Mouse (Mus musculus) midbrain, embryonic 15.5 days (tissue): ENCODE measurements around the gene Rfwd3. TPM values are rescaled to one million over a fixed set of nuclear protein-coding genes. Genes with fewer than 3 reads are reported as not detected.
A peak's percentile ranks its signal among the peaks of the same experiment; 100 is the strongest.
"Not testable (repeated sequence)": the region's sequence is repeated elsewhere in the genome, so short reads cannot be mapped to it uniquely, and the experiment has no call there.

Experiments used
- ATAC-seq: fragments of 200-750 bp; cut with Nextera tagmentation; replicated peaks from 2 replicates; pipeline ENCODE4 v1.8.0; 2017; ENCODE audit warnings: moderate TSS enrichment
- H3K27ac ChIP-seq: fragments of 300-500 bp; sonication (generic); 2 replicates; pipeline ENCODE4 v1.5.1; 2015; ENCODE audit warnings: mild to moderate bottlenecking, inconsistent platforms
- H3K27me3 ChIP-seq: fragments of 300-500 bp; sonication (generic); replicated peaks from 2 replicates; pipeline ENCODE4 v1.6.1; 2015; ENCODE audit warnings: inconsistent platforms
- H3K36me3 ChIP-seq: fragments of 300-500 bp; sonication (generic); replicated peaks from 2 replicates; pipeline ENCODE4 v1.6.1; 2015; ENCODE audit warnings: inconsistent platforms
- H3K4me1 ChIP-seq: fragments of 300-500 bp; sonication (generic); 2 replicates; pipeline ENCODE4 v1.6.1; 2015; ENCODE audit warnings: inconsistent platforms
- H3K4me2 ChIP-seq: fragments of 300-500 bp; sonication (generic); 2 replicates; pipeline ENCODE4 v1.6.1; 2015; ENCODE audit warnings: inconsistent platforms, mild to moderate bottlenecking, moderate library complexity
- H3K4me3 ChIP-seq: fragments of 300-500 bp; sonication (generic); 2 replicates; pipeline ENCODE4 v1.5.1; 2015; ENCODE audit warnings: mild to moderate bottlenecking, inconsistent platforms
- H3K9ac ChIP-seq: fragments of 300-500 bp; sonication (generic); 2 replicates; pipeline ENCODE4 v1.6.1; 2015; ENCODE audit warnings: mild to moderate bottlenecking, inconsistent platforms
- H3K9me3 ChIP-seq: fragments of 300-500 bp; sonication (generic); 2 replicates; pipeline ENCODE4 v1.6.1; 2016; ENCODE audit warnings: inconsistent platforms
- WGBS: fragments of 180-500 bp; shearing (Covaris S2); methylation state at CpG from one replicate; pipeline ENCODE4 v1.1.7; 2015; ENCODE audit warnings: mixed read lengths; 5-methylcytosine and 5-hydroxymethylcytosine counted together
- polyA plus RNA-seq: library from polyadenylated mRNA; unstranded; fragments of >200 nt; fragmentation: Nextera tagmentation; extraction: Ambion mirVana; gene quantifications from 2 replicates; pipeline ENCODE4 v1.2.1, GENCODE M21; 2015

Gene Rfwd3
- polyA plus RNA-seq, 1 experiment from 2014 or later = 23.5 TPM

DNA sequence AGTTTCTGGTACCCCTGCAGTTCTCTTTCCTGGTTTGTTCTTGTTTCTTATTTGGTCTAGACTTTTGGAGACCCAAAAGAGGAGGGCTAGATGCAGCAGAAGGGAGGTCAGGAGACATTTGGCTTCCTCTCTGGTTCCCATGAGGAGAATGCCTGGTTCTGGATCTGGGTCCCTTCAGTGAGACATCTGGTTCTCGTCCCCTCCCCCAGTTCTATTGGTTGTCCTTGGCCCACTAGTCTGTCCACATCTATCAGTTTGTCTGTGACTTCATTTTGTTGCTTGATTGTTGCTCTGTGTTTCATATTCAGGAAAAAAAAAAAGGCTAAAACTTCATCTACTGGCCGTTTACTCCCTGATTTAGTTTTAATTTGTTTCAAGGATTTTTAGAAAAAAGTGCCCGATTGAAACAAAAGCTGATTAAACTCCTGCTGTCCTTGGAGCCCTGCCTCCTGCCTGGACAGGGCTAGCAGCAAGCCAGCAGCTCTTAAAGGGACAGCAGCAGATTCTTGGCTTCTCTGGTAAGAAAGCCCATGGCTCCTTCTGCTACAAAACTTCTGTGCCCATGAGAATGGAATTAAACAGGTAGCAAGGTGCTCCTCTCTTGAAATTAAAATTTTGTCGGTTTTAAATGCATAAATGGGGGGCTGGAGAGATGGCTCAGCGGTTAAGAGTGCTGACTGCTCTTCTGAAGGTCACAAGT, 5.2 kb upstream of the Rfwd3 start:
- H3K27me3 ChIP-seq = no peaks in the 10 kb centered on the region
- no peak overlapping the region for H3K27ac ChIP-seq
- ATAC-seq = no peak
- H3K9me3 ChIP-seq = no peaks in the 10 kb centered on the region
- no peaks in the 10 kb centered on the region for H3K4me1 ChIP-seq
- no peak overlapping the region for H3K4me3 ChIP-seq
- no peak overlapping the region for H3K4me2 ChIP-seq
- H3K36me3 ChIP-seq = no peaks in the 10 kb centered on the region
- 24% methylated on average over 5 of the region's 5 CpGs for WGBS
- H3K9ac ChIP-seq = no peak overlapping the region

DNA sequence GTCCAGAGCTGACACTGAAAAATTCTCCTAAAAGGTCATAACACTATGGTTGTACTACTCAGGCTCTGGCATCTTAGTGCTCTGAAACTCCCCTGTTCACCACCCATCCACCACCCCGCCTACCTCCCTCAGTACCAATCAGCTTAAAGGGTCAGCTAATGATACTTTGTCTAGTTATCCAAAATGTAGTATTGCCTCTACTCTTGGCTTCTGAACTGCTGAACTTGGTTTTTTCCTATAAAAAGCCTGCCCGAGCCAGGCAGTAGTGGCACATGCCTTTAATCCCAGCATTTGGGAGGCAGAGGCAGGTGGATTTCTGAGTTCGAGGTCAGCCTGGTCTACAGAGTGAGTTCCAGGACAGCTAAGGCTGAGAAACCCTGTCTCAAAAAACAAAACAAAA, 4.3 kb upstream of the Rfwd3 start:
- Histone ChIP-seq H3K4me2 (no peak overlapping the region), H3K36me3 (no peaks in the 10 kb centered on the region), H3K4me3 (no peak overlapping the region), H3K9me3 (no peaks in the 10 kb centered on the region), H3K27me3 (no peaks in the 10 kb centered on the region), H3K9ac (no peak overlapping the region), H3K27ac (no peak overlapping the region), H3K4me1 (peaks cover 1% of the 10 kb centered on the region)
- WGBS = 90% methylated on average over 3 of the region's 3 CpGs
- ATAC-seq = no peak

DNA sequence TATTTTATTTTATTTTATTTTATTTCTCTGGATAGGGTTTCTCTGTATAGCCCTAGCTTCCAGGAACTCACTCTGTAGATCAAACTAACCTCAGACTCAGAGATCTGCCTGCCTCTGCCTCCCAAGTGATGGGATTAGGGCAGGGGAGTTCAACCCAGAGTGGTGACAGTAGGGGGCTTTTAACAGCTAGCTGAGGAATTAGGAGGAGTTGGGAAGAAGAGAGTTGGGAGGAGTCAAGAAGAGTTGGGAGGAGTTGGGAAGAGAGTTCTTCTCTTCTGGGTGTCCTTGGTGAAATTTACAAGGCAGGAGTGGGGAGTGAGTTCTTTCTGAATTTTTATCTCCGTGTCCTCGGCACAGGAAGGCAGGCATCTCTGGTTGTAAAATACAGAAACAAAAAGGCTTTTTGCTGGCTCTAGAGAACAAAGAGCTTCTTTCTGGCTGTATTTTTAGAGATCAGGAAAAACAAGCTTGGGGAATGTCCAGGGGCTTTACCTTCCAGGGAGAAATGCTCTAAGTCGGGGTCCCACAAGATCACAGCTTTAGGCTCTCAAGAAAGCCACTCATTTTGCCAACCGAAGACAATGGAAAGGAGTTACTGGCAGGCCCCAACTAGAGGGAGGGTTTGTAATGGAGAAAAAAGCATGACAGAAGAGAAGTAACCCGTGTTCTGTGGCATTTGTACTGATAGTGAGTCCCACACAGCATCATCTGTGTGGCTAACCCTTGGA, 3.2 kb upstream of the Rfwd3 start:
- not testable (repeated sequence) for H3K9ac ChIP-seq, H3K27me3 ChIP-seq, H3K9me3 ChIP-seq, H3K36me3 ChIP-seq, H3K4me3 ChIP-seq, H3K4me2 ChIP-seq, H3K27ac ChIP-seq, ATAC-seq
- WGBS = 84% methylated on average over 5 of the region's 5 CpGs
- peaks cover 10% of the 10 kb centered on the region for H3K4me1 ChIP-seq

DNA sequence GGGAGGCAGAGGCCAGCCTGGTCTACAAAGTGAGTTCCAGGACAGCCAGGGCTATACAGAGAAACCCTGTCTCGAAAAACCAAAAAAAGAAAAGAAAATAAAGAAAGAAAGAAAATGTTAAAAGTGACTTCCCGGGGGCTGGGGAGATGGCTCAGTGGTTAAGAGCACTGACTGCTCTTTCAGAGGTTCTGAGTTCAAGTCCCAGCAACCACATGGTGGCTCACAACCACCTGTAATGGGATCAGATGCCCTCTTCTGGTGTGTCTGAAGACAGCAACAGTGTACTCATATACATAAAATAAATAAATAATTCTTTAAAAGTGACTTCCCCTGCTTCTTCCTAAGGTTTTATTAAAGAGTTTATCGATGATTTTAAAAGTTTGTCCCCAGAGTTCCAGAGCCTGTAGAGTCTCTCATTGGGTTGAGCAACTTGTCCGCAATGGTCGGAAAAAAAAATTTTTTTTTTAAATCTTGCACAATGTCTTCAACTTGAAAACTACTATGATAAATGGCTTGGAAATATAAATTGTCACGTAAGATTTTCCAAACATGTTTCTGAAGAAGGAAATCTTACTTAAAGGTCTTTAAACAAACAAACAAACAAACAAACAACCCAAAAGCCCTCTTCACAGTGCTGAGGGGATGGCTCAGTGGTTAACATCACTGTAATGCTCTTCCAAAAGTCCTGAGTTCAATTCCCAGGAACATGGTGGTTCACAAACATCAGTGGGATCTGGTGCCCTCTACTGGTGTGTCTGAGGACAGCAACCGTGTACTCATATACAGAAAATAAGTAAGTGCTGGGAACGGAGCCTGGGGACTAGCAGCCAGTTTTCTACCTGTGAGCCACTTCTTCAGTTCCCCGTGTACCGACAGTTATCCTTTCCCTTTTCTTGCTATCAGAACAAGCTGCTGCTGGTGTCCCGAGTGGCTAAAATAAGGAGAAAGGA, 850 bp upstream of the Rfwd3 start:
- WGBS = 65% methylated on average over 11 of the region's 11 CpGs
- H3K9ac ChIP-seq = no peak overlapping the region
- H3K4me2 ChIP-seq = peak overlapping the region; percentile 45
- no peak for ATAC-seq
- H3K4me3 ChIP-seq = peak overlapping the region; percentile 96
- H3K9me3 ChIP-seq = no peaks in the 10 kb centered on the region
- H3K36me3 ChIP-seq = no peaks in the 10 kb centered on the region
- peaks cover 17% of the 10 kb centered on the region for H3K4me1 ChIP-seq
- no peaks in the 10 kb centered on the region for H3K27me3 ChIP-seq
- H3K27ac ChIP-seq = no peak overlapping the region

DNA sequence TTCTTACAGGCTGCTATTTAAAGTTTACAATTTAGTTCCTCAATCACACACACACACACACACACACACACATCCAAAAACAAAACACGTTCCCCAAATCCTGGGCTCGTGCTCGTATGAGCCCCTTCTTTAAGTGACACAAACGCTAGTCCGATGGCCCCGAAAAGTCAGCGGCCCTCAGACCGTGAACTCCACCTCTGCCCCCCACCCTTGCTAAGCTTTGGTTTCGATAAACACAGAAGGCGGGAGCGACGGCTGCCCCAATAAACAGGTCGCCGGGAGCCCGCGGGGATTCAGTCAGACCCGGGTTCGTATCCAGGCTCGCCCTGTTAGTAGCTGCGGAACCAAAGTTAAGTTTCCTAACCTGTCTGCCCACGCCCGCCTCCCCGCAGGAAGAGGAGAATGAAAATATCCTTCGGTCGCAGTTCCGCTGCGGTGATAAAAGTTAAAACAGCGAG, 630 bp downstream of the Rfwd3 start:
- ATAC-seq = no peak
- Histone ChIP-seq H3K9me3 (no peaks in the 10 kb centered on the region), H3K36me3 (0 out of 2 replicates have a peak, but pooled peaks cover 1% of the 10 kb centered on the region), H3K4me1 (peaks cover 17% of the 10 kb centered on the region), H3K27me3 (no peaks in the 10 kb centered on the region), H3K4me3 (peak overlapping the region; percentile 96), H3K9ac (peak overlapping the region; percentile 86), H3K4me2 (peak overlapping the region; percentile 64), H3K27ac (peak overlapping the region; percentile 80)
- WGBS = under 1% methylated on average over 28 of the region's 28 CpGs

DNA sequence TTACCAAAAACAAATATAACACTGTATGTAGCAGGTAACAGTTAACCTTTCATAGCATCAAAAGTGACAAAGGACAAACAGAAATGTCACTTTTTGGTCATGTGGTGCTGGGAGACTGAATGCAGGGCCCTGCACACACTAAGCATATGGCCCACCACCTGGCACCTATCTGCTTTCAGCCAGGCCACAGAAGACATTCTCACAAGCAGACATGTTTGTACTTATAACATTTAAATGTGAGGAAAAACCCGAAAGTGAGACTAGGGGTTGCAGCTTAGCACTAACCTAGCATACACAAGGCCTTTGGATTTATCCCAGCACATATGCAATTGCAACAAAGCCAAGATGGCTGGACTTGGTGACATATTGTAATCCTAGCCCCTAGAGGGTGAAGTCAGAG, 2.0 kb downstream of the Rfwd3 start:
- peaks cover 17% of the 10 kb centered on the region for H3K4me1 ChIP-seq
- peaks cover 8% of the 10 kb centered on the region; the same call in 1 of the 2 replicates for H3K36me3 ChIP-seq
- no peak overlapping the region for H3K27ac ChIP-seq
- H3K9me3 ChIP-seq = no peaks in the 10 kb centered on the region
- ATAC-seq = no peak
- H3K27me3 ChIP-seq = no peaks in the 10 kb centered on the region
- H3K4me2 ChIP-seq = no peak overlapping the region
- 90% methylated on average over 1 of the region's 1 CpGs for WGBS
- no peak overlapping the region for H3K4me3 ChIP-seq
- no peak overlapping the region for H3K9ac ChIP-seq

DNA sequence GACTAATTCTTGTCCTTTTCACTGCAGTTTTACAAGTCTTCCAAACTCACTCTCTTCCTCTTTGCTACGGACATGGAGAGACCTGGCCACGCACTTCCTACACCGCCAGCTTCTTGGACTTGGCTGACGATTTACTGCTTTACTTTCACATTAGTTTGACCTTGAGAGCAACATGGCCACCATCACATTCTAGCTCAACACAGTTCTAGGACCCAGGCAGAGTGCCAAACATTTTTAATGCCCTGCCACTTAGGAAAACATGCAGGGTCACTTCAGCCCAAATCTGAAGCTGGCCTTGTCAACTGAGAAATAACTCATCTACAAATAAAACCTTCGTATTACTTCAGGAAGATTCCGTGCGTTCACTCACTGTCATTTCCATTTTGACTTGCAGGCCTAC, 8.3 kb downstream of the Rfwd3 start:
- no peak overlapping the region for H3K27ac ChIP-seq
- no peaks in the 10 kb centered on the region for H3K27me3 ChIP-seq
- ATAC-seq = no peak
- WGBS = 95% methylated on average over 7 of the region's 7 CpGs
- H3K4me3 ChIP-seq = no peak overlapping the region
- H3K36me3 ChIP-seq = peaks cover 23% of the 10 kb centered on the region; the same call in 1 of the 2 replicates
- no peaks in the 10 kb centered on the region for H3K4me1 ChIP-seq
- H3K4me2 ChIP-seq = no peak overlapping the region
- H3K9me3 ChIP-seq = no peaks in the 10 kb centered on the region
- H3K9ac ChIP-seq = no peak overlapping the region

DNA sequence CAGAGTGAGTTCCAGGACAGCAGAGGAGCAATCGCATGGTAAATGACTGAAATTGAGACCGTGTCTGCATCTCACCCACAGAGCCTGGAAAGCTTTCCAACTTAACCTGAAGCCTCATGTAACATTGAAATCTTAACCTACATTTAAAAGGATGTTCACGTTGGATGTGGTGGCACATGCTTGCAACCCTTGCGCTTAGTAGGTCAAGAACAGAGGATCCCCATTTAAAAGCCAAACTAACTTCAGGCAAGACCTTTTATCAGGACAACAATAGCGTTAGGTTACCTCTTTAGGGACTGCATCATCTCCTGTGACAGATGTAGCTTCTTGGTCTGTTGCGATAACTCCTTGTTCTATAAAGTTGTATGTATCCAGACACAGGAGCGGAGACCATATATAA, 9.4 kb downstream of the Rfwd3 start:
- peaks cover 30% of the 10 kb centered on the region; the same call in 1 of the 2 replicates for H3K36me3 ChIP-seq
- ATAC-seq = no peak

DNA sequence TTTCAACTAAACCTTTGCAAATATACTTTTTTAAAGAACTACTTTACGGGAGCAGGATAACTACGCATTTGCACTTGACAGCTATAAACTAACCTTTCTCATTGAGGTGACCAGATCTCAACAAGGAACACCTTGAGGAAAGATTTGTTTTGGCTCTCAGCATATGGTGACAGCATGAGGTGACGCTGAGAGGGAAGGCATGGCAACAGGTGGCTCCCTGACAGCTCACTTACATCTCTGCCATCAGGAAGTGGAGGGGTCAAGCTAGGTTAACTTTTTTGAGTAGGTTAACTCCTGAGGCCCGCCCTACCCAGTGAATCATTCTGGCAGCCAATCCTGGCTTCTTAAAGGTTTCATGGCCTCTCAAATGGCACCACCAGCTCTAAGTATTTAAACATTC, 14.4 kb downstream of the Rfwd3 start:
- ATAC-seq = no peak
- H3K4me1 ChIP-seq = no peaks in the 10 kb centered on the region
- 97% methylated on average over 4 of the region's 4 CpGs for WGBS
- no peak overlapping the region for H3K9ac ChIP-seq
- peaks cover 33% of the 10 kb centered on the region; the same call in 1 of the 2 replicates for H3K36me3 ChIP-seq
- H3K9me3 ChIP-seq = no peaks in the 10 kb centered on the region
- H3K4me3 ChIP-seq = no peak overlapping the region
- no peaks in the 10 kb centered on the region for H3K27me3 ChIP-seq
- H3K4me2 ChIP-seq = no peak overlapping the region
- H3K27ac ChIP-seq = no peak overlapping the region

More for the DNA sequence above, 9.4 kb downstream of the Rfwd3 start:
- Histone ChIP-seq H3K27me3 (no peaks in the 10 kb centered on the region), H3K27ac (no peak overlapping the region), H3K4me1 (no peaks in the 10 kb centered on the region), H3K4me2 (no peak overlapping the region), H3K4me3 (no peak overlapping the region), H3K9ac (no peak overlapping the region), H3K9me3 (no peaks in the 10 kb centered on the region)
- WGBS = 98% methylated on average over 7 of the region's 7 CpGs

DNA sequence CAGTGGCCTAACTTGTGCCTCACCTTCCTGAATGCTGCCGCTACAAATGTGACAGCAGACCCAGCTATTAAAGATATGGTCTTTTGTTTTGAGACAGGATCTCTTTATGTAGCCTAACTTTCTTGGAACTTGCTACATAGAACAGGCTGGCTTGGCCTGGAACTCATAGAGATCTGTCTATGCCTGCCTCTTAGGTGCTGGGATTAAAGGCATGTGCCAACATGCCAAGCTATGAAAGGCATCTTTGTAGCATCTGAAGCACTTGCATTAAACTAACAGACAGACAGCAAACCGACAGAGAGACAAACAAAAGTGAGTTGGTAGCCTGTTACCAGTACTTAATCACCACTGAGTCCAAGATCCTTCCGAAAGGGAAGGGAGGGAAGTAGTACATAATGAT, 17.9 kb downstream of the Rfwd3 start:
- Histone ChIP-seq H3K36me3 (peaks cover 39% of the 10 kb centered on the region; the same call in 1 of the 2 replicates), H3K27me3 (no peaks in the 10 kb centered on the region), H3K27ac (no peak overlapping the region), H3K4me3 (no peak overlapping the region), H3K4me1 (no peaks in the 10 kb centered on the region), H3K9me3 (no peaks in the 10 kb centered on the region), H3K9ac (no peak overlapping the region), H3K4me2 (no peak overlapping the region)
- 93% methylated on average over 3 of the region's 3 CpGs for WGBS
- no peak for ATAC-seq

DNA sequence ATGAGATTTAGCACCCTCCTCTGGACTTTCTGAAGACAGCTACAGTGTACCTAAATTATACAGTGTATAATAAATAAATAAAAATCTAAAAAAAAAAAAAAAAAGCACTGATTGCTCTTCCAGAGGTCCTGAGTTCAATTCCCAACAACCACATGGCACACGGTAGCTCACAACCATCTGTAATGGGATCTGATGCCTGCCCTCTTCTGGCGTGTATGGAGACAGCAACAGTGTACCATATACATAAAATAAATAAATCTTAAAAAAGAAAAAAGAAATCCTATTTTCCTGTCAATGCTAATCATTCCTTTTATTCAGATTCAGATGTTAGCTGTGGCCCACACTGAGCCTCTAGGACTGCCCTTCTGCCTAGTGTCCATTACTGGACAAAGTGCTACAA, 31.7 kb downstream of the Rfwd3 start:
- H3K4me3 ChIP-seq = no peak overlapping the region

DNA sequence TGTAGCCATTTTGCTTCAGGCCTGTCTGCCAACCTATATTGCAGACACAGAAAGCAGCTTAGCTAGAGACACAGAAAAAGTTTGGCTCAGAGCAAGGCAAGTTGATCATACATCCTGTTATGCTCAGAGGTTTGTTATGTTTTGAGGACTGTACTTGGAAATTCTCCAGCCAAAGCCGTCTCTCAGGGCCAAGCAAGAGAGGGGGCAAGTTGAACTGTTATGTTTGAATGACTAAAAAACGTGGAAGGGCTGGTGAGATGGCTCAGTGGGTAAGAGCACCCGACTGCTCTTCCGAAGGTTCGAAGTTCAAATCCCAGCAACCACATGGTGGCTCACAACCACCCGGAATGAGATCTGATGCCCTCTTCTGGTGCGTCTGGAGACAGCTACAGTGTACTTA, 33.9 kb downstream of the Rfwd3 start:
- not testable (repeated sequence) for H3K27ac ChIP-seq, H3K9ac ChIP-seq, ATAC-seq, H3K27me3 ChIP-seq, H3K4me2 ChIP-seq, H3K9me3 ChIP-seq, H3K36me3 ChIP-seq, H3K4me1 ChIP-seq, H3K4me3 ChIP-seq
- WGBS = 70% methylated on average over 7 of the region's 7 CpGs

More for the DNA sequence above, 31.7 kb downstream of the Rfwd3 start:
- Histone ChIP-seq H3K9ac (no peak overlapping the region), H3K4me2 (no peak overlapping the region), H3K27me3 (no peaks in the 10 kb centered on the region), H3K9me3 (no peaks in the 10 kb centered on the region), H3K27ac (no peak overlapping the region), H3K36me3 (peaks cover 6% of the 10 kb centered on the region; the same call in 1 of the 2 replicates), H3K4me1 (no peaks in the 10 kb centered on the region)
- WGBS = 71% methylated on average over 2 of the region's 2 CpGs
- no peak for ATAC-seq
